Mouse (Mus musculus) MEL (cell line): Measurements from ENCODE around the gene Fis1. TPM values are rescaled to one million over a fixed set of nuclear protein-coding genes. Genes with fewer than 3 reads are reported as not detected.

Source experiments
- DNase-seq: peaks from one replicate; pipeline ENCODE4 v3.0.0; 2011; ENCODE audit warnings: low read depth, low spot score
- H3K27ac ChIP-seq: 2 replicates; pipeline ENCODE4 v1.5.1; 2012; ENCODE audit warnings: low read depth, mild to moderate bottlenecking, control low read depth, low read length, moderate library complexity; ENCODE audit not compliant: control insufficient read depth
- H3K27me3 ChIP-seq, 2 experiments: fragments of 150-350 bp in 1 of 2; sonication (generic) in 1 of 2; 2 replicates each; pipeline ENCODE4 v1.6.1; 2012; ENCODE audit warnings: low read length in 2 of 2, mild to moderate bottlenecking in 2 of 2, improper control_type of control experiment in 1 of 2, moderate library complexity in 1 of 2; ENCODE audit not compliant: insufficient read depth in 2 of 2, control insufficient read depth in 1 of 2
- H3K36me3 ChIP-seq, 2 experiments: 2 replicates each; pipeline ENCODE4 v1.6.1; 2012 to 2014; ENCODE audit warnings: low read length in 2 of 2, improper control_type of control experiment in 1 of 2, inconsistent platforms in 1 of 2, mild to moderate bottlenecking in 1 of 2; ENCODE audit not compliant: insufficient read depth in 2 of 2, control insufficient read depth in 1 of 2
- H3K4me1 ChIP-seq, 2 experiments: fragments of 150-350 bp in 1 of 2; sonication (generic) in 1 of 2; 2 replicates each; pipeline ENCODE4 v1.6.1; 2012; ENCODE audit warnings: low read length in 2 of 2, improper control_type of control experiment in 1 of 2, mild to moderate bottlenecking in 1 of 2; ENCODE audit not compliant: insufficient read depth in 2 of 2, control insufficient read depth in 1 of 2
- H3K4me3 ChIP-seq, 2 experiments: fragments of 150-350 bp in 1 of 2; sonication (generic) in 1 of 2; 2 replicates each; pipeline ENCODE4 v1.5.1; 2012; ENCODE audit warnings: low read depth in 2 of 2, low read length in 2 of 2, mild to moderate bottlenecking in 2 of 2, moderate library complexity in 2 of 2, control low read depth in 1 of 2, improper control_type of control experiment in 1 of 2; ENCODE audit not compliant: control insufficient read depth in 1 of 2, insufficient read depth in 1 of 2
- H3K79me2 ChIP-seq: 2 replicates; pipeline ENCODE4 v1.6.1; 2012; ENCODE audit warnings: mild to moderate bottlenecking, low read length, moderate library complexity; ENCODE audit not compliant: control insufficient read depth, poor library complexity, insufficient read depth
- H3K9ac ChIP-seq: 2 replicates; pipeline ENCODE4 v1.6.1; 2012; ENCODE audit warnings: low read depth, mild to moderate bottlenecking, control low read depth, low read length, moderate library complexity; ENCODE audit not compliant: control insufficient read depth, poor library complexity, severe bottlenecking
- H3K9me3 ChIP-seq: fragments of 150-350 bp; sonication (generic); replicated peaks from 2 replicates; pipeline ENCODE4 v1.6.1; 2012; ENCODE audit warnings: mild to moderate bottlenecking, low read length, improper control_type of control experiment, moderate library complexity; ENCODE audit not compliant: insufficient read depth
- CHD1 ChIP-seq: IDR thresholded peaks from 2 replicates; pipeline ENCODE4 v1.6.1; 2012; ENCODE audit warnings: low read depth, mild to moderate bottlenecking, inconsistent platforms, low read length, improper control_type of control experiment
- CTCF ChIP-seq, 3 experiments: IDR thresholded peaks in 2 of 3; conservative IDR thresholded peaks in 1 of 3; 2 replicates each; pipeline ENCODE4 v1.5.1; 2011 to 2012; ENCODE audit warnings: low read length in 3 of 3, low read depth in 2 of 3, mild to moderate bottlenecking in 2 of 3, improper control_type of control experiment in 1 of 3, inconsistent platforms in 1 of 3, mixed read lengths in 1 of 3, moderate library complexity in 1 of 3; ENCODE audit not compliant: control insufficient read depth in 1 of 3, insufficient read depth in 1 of 3, poor library complexity in 1 of 3, severe bottlenecking in 1 of 3
- ETS1 ChIP-seq: IDR thresholded peaks from 2 replicates; pipeline ENCODE4 v1.6.1; 2012; ENCODE audit warnings: low read depth, mild to moderate bottlenecking, inconsistent platforms, low read length, improper control_type of control experiment, moderate library complexity
- GATA1 ChIP-seq: IDR thresholded peaks from 2 replicates; pipeline ENCODE4 v1.6.1; 2011; ENCODE audit warnings: low read depth, low read length, improper control_type of control experiment
- HCFC1 ChIP-seq: IDR thresholded peaks from 2 replicates; pipeline ENCODE4 v1.6.1; 2012; ENCODE audit warnings: low read depth, mild to moderate bottlenecking, inconsistent platforms, low read length, improper control_type of control experiment, moderate library complexity
- KAT2A ChIP-seq: conservative IDR thresholded peaks from 2 replicates; pipeline ENCODE4 v1.6.1; 2012; ENCODE audit warnings: low read depth, low read length, improper control_type of control experiment, inconsistent platforms
- MAFK ChIP-seq: IDR thresholded peaks from 2 replicates; pipeline ENCODE4 v1.6.1; 2011; ENCODE audit warnings: low read depth, mild to moderate bottlenecking, low read length, improper control_type of control experiment, borderline replicate concordance
- MAX ChIP-seq: IDR thresholded peaks from 2 replicates; pipeline ENCODE4 v1.6.1; 2011; ENCODE audit warnings: low read length, improper control_type of control experiment
- MXI1 ChIP-seq: IDR thresholded peaks from 2 replicates; pipeline ENCODE4 v1.6.1; 2011; ENCODE audit warnings: mild to moderate bottlenecking, low read depth, low read length, improper control_type of control experiment
- MYB ChIP-seq: IDR thresholded peaks from 2 replicates; pipeline ENCODE4 v1.6.1; 2011; ENCODE audit warnings: mild to moderate bottlenecking, low read depth, low read length, improper control_type of control experiment
- MYC ChIP-seq: IDR thresholded peaks from 2 replicates; pipeline ENCODE4 v1.6.1; 2011; ENCODE audit warnings: low read depth, mild to moderate bottlenecking, low read length, improper control_type of control experiment, moderate library complexity
- NELFE ChIP-seq: IDR thresholded peaks from 2 replicates; pipeline ENCODE4 v1.6.1; 2011; ENCODE audit warnings: low read depth, low read length, improper control_type of control experiment
- NRF1 ChIP-seq: IDR thresholded peaks from 2 replicates; pipeline ENCODE4 v1.6.1; 2014; ENCODE audit warnings: low read depth, mild to moderate bottlenecking, inconsistent platforms, low read length, improper control_type of control experiment, moderate library complexity; ENCODE audit not compliant: poor library complexity, insufficient read depth, severe bottlenecking
- POLR2A ChIP-seq, 2 experiments: IDR thresholded peaks; 2 replicates each; pipeline ENCODE4 v1.6.1; 2011 to 2012; ENCODE audit warnings: low read length in 2 of 2, mild to moderate bottlenecking in 2 of 2, control low read depth in 1 of 2, improper control_type of control experiment in 1 of 2, low read depth in 1 of 2, moderate library complexity in 1 of 2; ENCODE audit not compliant: control insufficient read depth in 1 of 2, insufficient read depth in 1 of 2, poor library complexity in 1 of 2
- SMC3 ChIP-seq: IDR thresholded peaks from 2 replicates; pipeline ENCODE4 v1.6.1; 2011; ENCODE audit warnings: low read depth, low read length, improper control_type of control experiment
- TBP ChIP-seq: IDR thresholded peaks from 2 replicates; pipeline ENCODE4 v1.8.0; 2011; ENCODE audit warnings: low read depth, low read length, improper control_type of control experiment
- TCF12 ChIP-seq: IDR thresholded peaks from 2 replicates; pipeline ENCODE4 v1.6.1; 2014; ENCODE audit warnings: low read depth, mild to moderate bottlenecking, inconsistent platforms, low read length, improper control_type of control experiment, moderate library complexity
- UBTF ChIP-seq: IDR thresholded peaks from 2 replicates; pipeline ENCODE4 v1.6.1; 2012; ENCODE audit warnings: low read depth, mild to moderate bottlenecking, inconsistent platforms, low read length, improper control_type of control experiment, moderate library complexity, borderline replicate concordance; ENCODE audit not compliant: insufficient read depth
- USF1 ChIP-seq: IDR thresholded peaks from 2 replicates; pipeline ENCODE4 v1.6.1; 2014; ENCODE audit warnings: low read depth, mild to moderate bottlenecking, inconsistent platforms, low read length, improper control_type of control experiment, moderate library complexity
- USF2 ChIP-seq, 2 experiments: IDR thresholded peaks; 2 replicates each; pipeline ENCODE4 v1.6.1; 2011 to 2012; ENCODE audit warnings: improper control_type of control experiment in 2 of 2, low read length in 2 of 2, borderline replicate concordance in 1 of 2, inconsistent platforms in 1 of 2, low read depth in 1 of 2, mild to moderate bottlenecking in 1 of 2; ENCODE audit not compliant: insufficient read depth in 1 of 2
- ZNF384 ChIP-seq: IDR thresholded peaks from 2 replicates; pipeline ENCODE4 v1.6.1; 2012; ENCODE audit warnings: low read depth, mild to moderate bottlenecking, inconsistent platforms, low read length, improper control_type of control experiment
- polyA plus RNA-seq, 2 experiments: library from polyadenylated mRNA; stranded (reverse) in 1 of 2; unstranded in 1 of 2; fragments of >175 nt in 1 of 2; fragments of >200 nt in 1 of 2; gene quantifications; 2 replicates each; pipeline versions ENCODE4 v1.2.1 to v1.2.4; 2012; ENCODE audit warnings: low replicate concordance in 2 of 2, low read depth in 1 of 2; ENCODE audit not compliant: insufficient read length in 2 of 2, insufficient read depth in 1 of 2, missing spikeins in 1 of 2
- total RNA-seq: library from RNA; depleted of rRNA; stranded (reverse); fragments of 300-350 nt; gene quantifications from 2 replicates; pipeline ENCODE4 v1.2.3, GENCODE M21; 2012

The Fis1 gene
- total and polyA plus RNA-seq, 3 experiments = 164 to 184 TPM; not detected in 1

GRCm38 (mm10) chr5:136980974-136981373, 27.9 kb downstream of the Fis1 start (continued):
- TF ChIP-seq MYC = no peak

- Histone ChIP-seq H3K79me2 (peaks cover 4% of the 10 kb centered on the region; the same call in 1 of the 2 replicates), H3K27me3 (no peaks in the 10 kb centered on the region), H3K9me3 (no peaks in the 10 kb centered on the region), H3K36me3 (peaks cover 0 to 10% of the 10 kb centered on the region in 2 experiments; a peak in 2 of 4 replicates)
- peak; percentile 30 for DNase-seq
- no peak for TF ChIP-seq MAFK
- peak; percentile 57 to 75 (median 59) for TF ChIP-seq CTCF (IDR thresholded peaks at IDR 0.05 in 2 of 3, conservative IDR thresholded peaks at IDR 0.05 in 1 of 3; ENCODE audit: control insufficient read depth in 1 of 3, insufficient read depth in 1 of 3, low read depth in 2 of 3, low read length in 3 of 3, poor library complexity in 1 of 3, severe bottlenecking in 1 of 3)
- TF ChIP-seq, all 39 proteins: peak for 1
- peaks cover 0 to 18% of the 10 kb centered on the region in 2 experiments; a peak in 2 of 4 replicates for H3K4me1 ChIP-seq
- H3K27ac ChIP-seq = no peak overlapping the region
- H3K4me3 ChIP-seq = no peak overlapping the region
- no peak overlapping the region for H3K9ac ChIP-seq
Measured at GRCm38 (mm10) chr5:136982338-136982930, 29.4 kb downstream of the Fis1 start.

GRCm38 (mm10) chr5:136984828-136985227, 31.8 kb downstream of the Fis1 start:
- no peak overlapping the region for H3K27ac ChIP-seq
- TF ChIP-seq POLR2A (IDR thresholded peaks at IDR 0.05; ENCODE audit: control insufficient read depth in 1 of 2, insufficient read depth in 1 of 2, low read depth in 1 of 2, low read length in 2 of 2, poor library complexity in 1 of 2) (no peak), GATA1 (no peak)
- DNase-seq = no peak

GRCm38 (mm10) chr5:136986695-136987137, 33.6 kb downstream of the Fis1 start, which contains the start of gene Plod3:
TSS of gene Plod3 (plus strand) at chr5:136987019.
- H3K36me3 ChIP-seq = peaks cover 0 to 2% of the 10 kb centered on the region in 2 experiments; a peak in 1 of 4 replicates
- 0 out of 2 replicates have a peak, but pooled peaks have one; percentile 60 for TF ChIP-seq CHD1
- peak; percentile 94 for TF ChIP-seq ZNF384
- TF ChIP-seq HCFC1 = peak; percentile 95
- TF ChIP-seq SMC3 = no peak
- peak; percentile 66 for TF ChIP-seq MXI1
- peak; percentile 30; the same call in 1 of the 2 replicates for TF ChIP-seq ETS1
- peak; percentile 41 for TF ChIP-seq TCF12
- TF ChIP-seq MAFK = no peak
- peak; percentile 49 for TF ChIP-seq MAX
- peak; percentile 81 for TF ChIP-seq NELFE
- no peak for TF ChIP-seq UBTF
- TF ChIP-seq MYB = peak; percentile 81
- no peak for TF ChIP-seq USF2 (IDR thresholded peaks at IDR 0.05; ENCODE audit: borderline replicate concordance in 1 of 2, insufficient read depth in 1 of 2, low read depth in 1 of 2, low read length in 2 of 2)
- TF ChIP-seq USF1 = 0 out of 2 replicates have a peak, but pooled peaks have one; percentile 49
- peak; percentile 92 for TF ChIP-seq MYC
- peak; percentile 78; the same call in 1 of the 2 replicates for TF ChIP-seq KAT2A
- TF ChIP-seq NRF1 = peak; percentile 94
- TF ChIP-seq TBP = peak; percentile 81; the same call in 1 of the 2 replicates
- peak; percentile 47 to 77; a peak in 3 of 4 replicates for TF ChIP-seq POLR2A (IDR thresholded peaks at IDR 0.05; ENCODE audit: control insufficient read depth in 1 of 2, insufficient read depth in 1 of 2, low read depth in 1 of 2, low read length in 2 of 2, poor library complexity in 1 of 2)

More at GRCm38 (mm10) chr5:136984828-136985227, 31.8 kb downstream of the Fis1 start:
- peaks cover 0 to 10% of the 10 kb centered on the region in 2 experiments; a peak in 2 of 4 replicates for H3K36me3 ChIP-seq
- no peaks in the 10 kb centered on the region for H3K27me3 ChIP-seq
- no peak overlapping the region for H3K4me3 ChIP-seq
- no peaks in the 10 kb centered on the region for H3K9me3 ChIP-seq
- H3K4me1 ChIP-seq = peaks cover 0 to 23% of the 10 kb centered on the region in 2 experiments; a peak in 2 of 4 replicates
- peaks cover 7% of the 10 kb centered on the region; the same call in 1 of the 2 replicates for H3K79me2 ChIP-seq
- H3K9ac ChIP-seq = no peak overlapping the region

More at GRCm38 (mm10) chr5:136986695-136987137, 33.6 kb downstream of the Fis1 start, which contains the start of gene Plod3:
- peak within 1 kb of the TSS; percentile 77 for H3K27ac ChIP-seq
- peaks cover 0 to 9% of the 10 kb centered on the region in 2 experiments; a peak in 2 of 4 replicates for H3K4me1 ChIP-seq
- peak within 1 kb of the TSS; percentile 92 for H3K9ac ChIP-seq
- no peaks in the 10 kb centered on the region for H3K27me3 ChIP-seq
- H3K4me3 ChIP-seq = peak within 1 kb of the TSS; percentile 95
- H3K79me2 ChIP-seq = peaks cover 7% of the 10 kb centered on the region; the same call in 1 of the 2 replicates
- DNase-seq = peak; percentile 99
- no peaks in the 10 kb centered on the region for H3K9me3 ChIP-seq
